Mouse (Mus musculus): ENCODE data around the gene Flt3.

The Flt3 gene

GRCm38 (mm10) chr5:147399843-147400504 lies at the start of gene Flt3:
Flt3 (minus strand) TSS chr5:147400489.
- DNase-seq, result peak; percentile 66

- no peak for DNase-seq
These were observed 48.6 kb upstream of the Flt3 start for GRCm38 (mm10) chr5:147448933-147449332.

GRCm38 (mm10) chr5:147448526-147448925 lies 48.2 kb upstream of the Flt3 start:
- no peak for DNase-seq

- DNase-seq, result no peak
These were observed 45.0 kb upstream of the Flt3 start for GRCm38 (mm10) chr5:147445252-147445651.

GRCm38 (mm10) chr5:147444757-147445156 lies 44.5 kb upstream of the Flt3 start:
- DNase-seq, result no peak

- no peak for DNase-seq
These were observed 44.0 kb upstream of the Flt3 start for GRCm38 (mm10) chr5:147444298-147444697.

GRCm38 (mm10) chr5:147442741-147443140 lies 42.5 kb upstream of the Flt3 start:
- DNase-seq, result no peak

- no peak for DNase-seq
These were observed 41.7 kb upstream of the Flt3 start for GRCm38 (mm10) chr5:147441979-147442378.

- no peak for DNase-seq
These were observed 40.8 kb upstream of the Flt3 start for GRCm38 (mm10) chr5:147440996-147441507.

- no peak for DNase-seq
These were observed 36.2 kb upstream of the Flt3 start for GRCm38 (mm10) chr5:147436491-147436890.

GRCm38 (mm10) chr5:147435751-147436150 lies 35.5 kb upstream of the Flt3 start:
- no peak for DNase-seq

GRCm38 (mm10) chr5:147435224-147435623 lies 34.9 kb upstream of the Flt3 start:
- DNase-seq, result peak; percentile 97

GRCm38 (mm10) chr5:147432927-147433326 lies 32.6 kb upstream of the Flt3 start:
- no peak for DNase-seq

- peak; percentile 77 for DNase-seq
These were observed 30.9 kb upstream of the Flt3 start for GRCm38 (mm10) chr5:147430936-147431839.

- DNase-seq, result no peak
These were observed 30.2 kb upstream of the Flt3 start for GRCm38 (mm10) chr5:147430361-147430935.

GRCm38 (mm10) chr5:147429535-147430305 lies 29.4 kb upstream of the Flt3 start, which contains the start of gene Pan3:
Pan3 (plus strand) TSS chr5:147430161.
- DNase-seq, result peak; percentile 97

GRCm38 (mm10) chr5:147426048-147426805 lies 25.9 kb upstream of the Flt3 start:
- DNase-seq, result peak; percentile 88

GRCm38 (mm10) chr5:147423612-147424011 lies 23.3 kb upstream of the Flt3 start:
- DNase-seq, result peak; percentile 34

GRCm38 (mm10) chr5:147418394-147419121 lies 18.3 kb upstream of the Flt3 start:
- no peak for DNase-seq

GRCm38 (mm10) chr5:147417986-147418385 lies 17.7 kb upstream of the Flt3 start:
- no peak for DNase-seq

GRCm38 (mm10) chr5:147410585-147410984 lies 10.3 kb upstream of the Flt3 start:
- DNase-seq, result no peak

All from cerebellum, adult 9-10 months (tissue).